Mouse (Mus musculus): ENCODE results near the gene Mast1.

Mast1 gene

GRCm38 (mm10) chr8:84936962-84937546 lies at the start of gene Mast1:
Gene Mast1 (minus strand): TSS chr8:84937359.
- in situ Hi-C loops (cut with MboI, MseI), result no loop called here

DNA sequence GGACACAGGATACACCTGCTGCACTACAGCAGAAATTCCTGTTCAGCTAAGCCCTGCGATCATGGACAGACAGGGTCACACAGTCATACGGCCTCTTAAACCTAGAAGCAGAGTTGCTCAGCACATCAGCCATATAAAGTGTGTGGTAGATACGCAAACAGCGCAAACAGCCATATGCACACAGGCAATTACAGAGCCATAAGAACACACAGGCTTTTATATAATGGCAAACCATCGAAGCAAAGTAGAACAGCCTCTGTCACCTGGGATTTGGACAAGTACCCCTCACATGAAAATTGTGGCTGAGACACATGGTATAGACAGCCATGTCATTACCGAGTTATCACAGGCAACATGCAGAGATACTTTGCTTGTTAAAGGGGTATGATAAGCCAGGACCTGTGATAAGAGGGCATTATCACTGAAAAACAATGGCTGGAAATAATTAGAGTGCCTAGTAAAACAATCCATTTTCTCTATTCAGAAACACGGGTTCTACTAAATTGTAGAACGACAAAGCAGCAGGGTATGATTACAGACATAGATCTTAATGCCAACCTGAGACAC lies 49.3 kb upstream of the Mast1 start:
- in situ Hi-C loops (cut with MboI, MseI), result no loop called here

DNA sequence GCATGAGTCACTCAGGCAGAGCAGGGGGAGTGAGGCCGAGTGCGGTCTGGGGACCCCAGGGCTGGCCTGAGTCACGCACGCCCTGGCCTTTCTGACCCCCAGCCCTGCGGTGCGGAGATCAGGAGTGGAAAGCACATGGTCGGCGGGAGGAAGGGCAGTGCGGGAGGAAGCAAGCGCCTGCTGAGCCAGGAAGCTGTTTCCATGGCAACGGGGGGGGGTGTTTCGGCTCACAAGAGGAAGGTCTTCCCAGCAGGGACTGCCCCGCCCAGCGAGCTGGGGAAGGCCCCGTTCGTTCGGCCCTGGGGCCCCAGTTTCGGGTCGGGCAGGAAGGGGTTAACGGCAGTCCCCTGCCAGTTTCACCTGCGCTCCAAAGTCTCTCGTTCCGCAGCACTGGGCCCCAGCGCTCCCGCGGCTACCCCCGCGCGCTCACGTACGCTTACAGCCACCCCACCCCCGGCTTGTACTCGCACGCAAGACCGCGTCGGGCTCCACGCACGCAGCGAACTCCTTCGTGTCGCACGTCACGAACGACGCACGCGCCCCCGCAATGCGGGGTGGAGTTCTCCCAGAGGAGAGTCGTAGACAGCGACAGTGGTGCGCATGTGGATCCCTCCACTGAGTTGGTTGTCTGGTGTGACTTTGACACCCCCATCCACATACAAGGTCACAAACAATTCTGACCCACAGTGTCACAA lies 48.7 kb upstream of the Mast1 start:
- in situ Hi-C loops (cut with MboI, MseI), result no loop called here

DNA sequence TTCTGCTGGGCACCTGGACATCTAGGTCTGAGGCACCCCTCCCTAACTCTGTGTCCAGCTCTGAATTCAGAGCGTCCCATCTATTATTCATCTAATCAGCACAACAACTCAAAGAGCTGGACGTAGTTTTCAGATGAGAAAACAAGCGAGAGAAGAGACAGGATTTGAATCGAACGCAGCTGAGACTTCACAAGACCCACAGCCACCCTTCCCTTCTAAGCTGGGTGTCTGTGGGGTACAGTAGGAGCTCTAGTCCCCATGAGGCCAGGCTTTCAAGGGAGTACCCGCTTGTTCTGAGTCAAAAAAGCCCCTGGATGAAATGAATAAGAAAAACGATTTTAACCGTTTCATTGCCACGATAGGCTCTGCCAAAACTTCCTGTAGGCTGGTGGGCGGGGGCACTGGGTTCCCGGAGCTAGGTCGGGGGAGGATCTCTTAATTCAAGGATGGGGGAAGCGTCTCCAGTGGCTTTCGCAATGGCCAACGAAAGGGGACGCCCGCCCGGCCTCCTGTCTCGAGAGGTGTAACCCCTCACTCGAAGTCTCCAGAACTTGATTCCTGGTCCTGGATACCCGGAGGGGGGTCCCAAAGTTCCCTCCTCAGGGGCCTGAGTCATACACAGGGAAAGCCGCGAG lies 48.0 kb upstream of the Mast1 start:
- in situ Hi-C loops (cut with MboI, MseI), result no loop called here

- in situ Hi-C loops (cut with MboI, MseI), result no loop called here
These were observed 47.3 kb upstream of the Mast1 start for GRCm38 (mm10) chr8:84984294-84985048.

DNA sequence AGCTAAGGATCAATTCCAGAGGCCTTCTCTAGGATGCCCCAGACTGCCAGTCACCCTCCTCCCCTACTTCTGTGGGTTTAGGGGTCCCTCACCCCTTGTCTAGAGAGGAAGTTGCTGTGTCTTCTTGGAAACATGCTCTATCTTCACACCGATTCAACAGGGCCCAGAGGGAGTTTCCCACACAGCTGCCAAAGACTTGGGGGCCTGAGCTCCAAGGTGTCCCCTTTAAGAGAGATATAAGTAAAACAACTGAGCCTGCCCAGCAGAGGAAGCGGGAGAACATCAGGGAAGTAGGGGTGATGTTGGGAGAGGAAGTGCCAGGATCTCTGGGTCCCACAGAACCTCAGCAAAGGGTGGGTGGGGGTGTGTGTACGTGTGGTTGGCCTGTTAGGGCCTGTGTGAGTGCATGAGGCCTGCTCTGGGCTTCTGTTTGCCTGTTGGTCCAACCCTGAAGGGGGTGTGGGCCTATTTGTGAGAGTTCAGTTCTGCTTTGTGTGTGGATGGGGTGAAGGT lies 45.4 kb upstream of the Mast1 start:
- in situ Hi-C loops (cut with MboI, MseI), result no loop called here

DNA sequence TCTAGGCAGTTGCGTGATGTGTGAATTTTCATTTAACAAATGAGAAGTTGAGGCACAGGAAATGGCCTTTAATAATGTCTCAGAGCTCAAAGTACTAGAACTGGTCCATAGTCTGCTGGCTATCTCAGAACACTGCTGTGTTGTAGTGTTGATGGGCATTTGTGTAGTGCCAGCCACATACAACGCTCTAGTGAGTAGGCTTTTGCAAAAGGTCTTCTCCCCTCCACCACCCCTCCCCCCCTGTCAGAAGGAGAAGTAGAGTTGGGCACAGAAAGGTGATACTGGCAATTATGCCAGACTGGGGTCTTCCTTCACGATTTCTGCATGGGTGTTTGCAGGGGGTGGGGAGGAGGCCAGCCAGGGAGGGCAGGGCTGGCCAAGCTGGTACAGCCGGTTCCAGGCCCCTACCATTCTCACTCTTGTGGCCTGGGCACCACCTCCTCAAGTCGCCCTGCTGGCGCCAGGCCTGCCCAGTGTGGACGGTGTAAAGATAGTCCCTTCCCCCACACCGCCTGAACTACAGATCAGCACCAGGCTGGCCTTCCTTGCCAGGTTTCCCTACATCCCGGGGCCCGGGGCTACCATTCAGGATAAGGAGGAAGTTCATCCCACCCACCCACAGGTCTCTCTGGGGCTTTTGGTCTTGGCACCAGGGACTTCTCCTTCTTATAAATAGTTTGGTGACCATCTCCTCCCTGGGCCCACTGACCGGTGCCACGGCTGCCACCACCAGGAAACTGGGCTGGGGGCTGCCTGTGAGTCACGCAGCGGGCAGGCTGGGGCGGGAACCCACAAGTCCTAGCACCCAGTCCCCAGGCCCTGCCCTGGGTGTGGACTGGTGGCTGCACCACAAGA lies 44.7 kb upstream of the Mast1 start:
- in situ Hi-C loops (cut with MboI, MseI), result no loop called here

DNA sequence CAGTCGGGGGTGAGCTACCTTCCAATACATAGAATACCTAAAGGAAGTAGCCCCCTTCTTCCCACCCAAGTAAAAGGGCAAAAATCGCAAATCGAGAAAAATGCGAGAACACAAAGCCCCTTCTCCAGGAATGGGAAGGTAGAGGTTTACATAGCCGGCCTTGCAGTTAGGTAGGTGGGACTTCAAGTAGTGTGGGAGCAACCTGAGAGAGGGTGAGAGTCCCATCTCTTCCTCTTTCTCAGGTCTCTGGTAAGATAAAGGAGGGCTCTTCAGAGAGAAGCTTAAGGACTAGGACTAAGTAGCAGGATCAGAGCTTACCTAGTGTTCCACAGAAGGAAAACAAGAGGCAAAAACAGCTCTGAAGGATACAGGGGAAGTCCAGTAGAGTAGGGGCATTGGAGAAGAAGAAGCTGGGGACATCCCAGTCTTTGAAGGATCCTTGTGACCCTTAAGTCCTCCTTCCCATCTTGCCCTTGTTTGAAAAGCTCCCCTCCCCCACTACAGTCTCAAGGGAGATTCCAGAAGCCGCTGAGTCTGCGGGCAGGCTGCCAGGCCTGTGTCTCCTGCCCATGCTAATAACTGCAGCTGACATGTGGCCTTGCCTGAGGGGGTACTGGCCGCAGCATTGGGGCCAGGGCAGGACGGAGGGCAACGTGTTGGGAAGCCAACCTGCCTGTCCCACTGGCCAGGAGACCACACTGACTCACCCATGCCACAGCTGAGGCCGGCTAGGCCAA lies 43.6 kb upstream of the Mast1 start:
- in situ Hi-C loops (cut with MboI, MseI), result no loop called here

- in situ Hi-C loops (cut with MboI, MseI), result loop anchor here (5.0 kb wide), 1 partner anchor 47 kb away; the partner anchor contains the start of genes Asna1 and Trir
These were observed 42.7 kb upstream of the Mast1 start for GRCm38 (mm10) chr8:84979599-84980421.

GRCm38 (mm10) chr8:84978248-84978940 lies 41.2 kb upstream of the Mast1 start, which contains the start of gene Junb:
Gene Junb (minus strand): TSS chr8:84978718.
- in situ Hi-C loops (cut with MboI, MseI), result loop anchor here (5.0 kb wide), 1 partner anchor 49 kb away; the partner anchor contains the start of genes Asna1 and Trir

DNA sequence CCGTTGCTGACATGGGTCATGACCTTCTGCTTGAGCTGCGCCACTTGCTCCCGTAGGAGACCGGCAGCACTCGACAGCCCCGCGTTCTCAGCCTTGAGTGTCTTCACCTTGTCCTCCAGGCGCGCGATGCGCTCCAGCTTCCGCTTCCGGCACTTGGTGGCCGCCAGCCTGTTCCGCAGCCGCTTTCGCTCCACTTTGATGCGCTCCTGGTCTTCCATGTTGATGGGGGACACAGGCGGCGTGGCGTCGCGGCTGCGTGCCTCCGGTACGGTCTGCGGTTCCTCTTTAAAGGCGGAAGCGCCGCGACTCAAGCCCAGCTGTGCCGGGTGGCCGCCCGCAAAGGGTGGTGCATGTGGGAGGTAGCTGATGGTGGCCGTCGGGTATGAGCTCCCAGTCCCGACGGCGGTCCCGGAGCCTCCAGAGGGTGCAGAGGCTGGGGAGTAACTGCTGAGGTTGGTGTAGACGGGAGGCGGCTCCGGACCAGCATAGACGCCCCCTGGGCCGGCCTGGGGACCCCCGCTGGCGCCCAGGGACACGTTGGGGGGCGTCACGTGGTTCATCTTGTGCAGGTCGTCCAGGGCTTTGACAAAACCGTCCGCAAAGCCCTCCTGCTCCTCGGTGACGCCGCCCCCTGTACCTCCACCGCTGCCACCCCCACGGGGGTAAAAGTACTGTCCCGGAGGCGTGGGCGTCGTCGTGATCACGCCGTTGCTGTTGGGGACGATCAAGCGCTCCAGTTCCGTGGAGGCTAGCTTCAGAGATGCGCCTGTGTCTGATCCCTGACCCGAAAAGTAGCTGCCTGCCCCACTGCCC lies 40.5 kb upstream of the Mast1 start:
- in situ Hi-C loops (cut with MboI, MseI), result loop anchor here (5.0 kb wide), 1 partner anchor 50 kb away; the partner anchor contains the start of genes Asna1 and Trir

DNA sequence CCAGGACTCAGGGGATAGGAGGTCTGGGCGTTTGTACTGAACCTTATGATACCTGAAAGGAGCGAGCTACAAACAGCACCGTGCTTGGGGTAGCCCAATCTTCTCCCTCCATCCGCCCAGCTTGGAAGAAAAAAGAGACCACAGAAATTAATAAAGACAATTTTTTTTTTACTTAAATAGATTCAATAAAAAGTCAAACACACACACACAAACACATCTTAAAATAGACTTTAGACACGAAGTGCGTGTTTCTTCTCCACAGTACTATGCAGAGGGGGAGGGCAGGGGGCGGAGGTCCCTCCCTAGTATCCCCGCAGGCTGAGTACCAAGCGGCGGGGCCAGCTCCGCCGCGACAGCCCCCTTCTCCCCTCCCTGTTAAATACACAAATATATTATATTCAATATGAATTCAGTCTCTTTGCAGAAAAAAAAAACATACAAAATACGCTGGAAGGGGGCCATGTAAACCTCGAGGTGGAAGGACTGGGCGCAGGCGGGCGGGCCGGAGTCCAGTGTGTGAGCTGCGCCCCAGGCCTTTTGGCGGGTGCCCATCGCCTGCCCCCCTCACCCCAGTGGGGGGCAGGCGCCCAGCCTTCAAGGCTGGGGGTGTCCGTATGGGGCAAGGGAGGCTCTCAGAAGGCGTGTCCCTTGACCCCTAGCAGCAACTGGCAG lies 39.7 kb upstream of the Mast1 start:
- in situ Hi-C loops (cut with MboI, MseI), result loop anchor here (5.0 kb wide), 1 partner anchor 50 kb away; the partner anchor contains the start of genes Asna1 and Trir

GRCm38 (mm10) chr8:84976031-84976762 lies 39.0 kb upstream of the Mast1 start:
- in situ Hi-C loops (cut with MboI, MseI), result loop anchor here (5.0 kb wide), 1 partner anchor 51 kb away; the partner anchor contains the start of genes Asna1 and Trir

DNA sequence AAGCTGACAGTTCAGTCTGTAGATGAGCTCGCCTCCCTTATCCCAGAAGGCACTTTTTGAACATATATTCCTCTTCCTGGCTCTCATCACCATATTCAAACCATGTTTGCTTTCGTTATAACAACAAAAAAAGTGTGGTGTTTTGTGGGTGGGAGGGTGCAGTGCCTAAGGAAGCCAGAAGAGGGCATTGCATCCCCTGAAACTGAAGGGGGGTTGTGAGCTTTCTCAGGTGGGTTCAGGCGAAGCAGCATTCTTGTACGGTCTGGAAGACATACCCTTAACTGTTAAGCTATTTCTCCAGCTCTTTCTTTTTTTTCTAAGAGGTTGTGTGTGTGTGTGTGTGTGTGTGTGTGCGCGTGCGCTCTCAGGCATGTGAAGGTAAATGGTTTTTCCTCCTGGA lies 38.3 kb upstream of the Mast1 start:
- in situ Hi-C loops (cut with MboI, MseI), result loop anchor here (5.0 kb wide), 1 partner anchor 52 kb away; the partner anchor contains the start of genes Asna1 and Trir

GRCm38 (mm10) chr8:84974543-84975142 lies 37.5 kb upstream of the Mast1 start:
- in situ Hi-C loops (cut with MboI, MseI), result loop anchor here (5.0 kb wide), 1 partner anchor 53 kb away; the partner anchor contains the start of genes Asna1 and Trir

Measured in T-helper 1 cell (primary cell).